Mouse (Mus musculus) neutrophil, adult 5-6 weeks (primary cell): Measurements from ENCODE around the gene Gm10487. TPM values are rescaled to one million over a fixed set of nuclear protein-coding genes. Genes with fewer than 3 reads are reported as not detected.
"Not testable (repeated sequence)": the region's sequence is repeated elsewhere in the genome, so short reads cannot be mapped to it uniquely, and the experiment has no call there.

Experiments
- ATAC-seq: fragments of 151-379, 151-347 bp; 2 replicates; pipeline ENCODE4 v1.8.0; 2017; ENCODE audit warnings: mild to moderate bottlenecking, moderate TSS enrichment; ENCODE audit not compliant: insufficient number of reproducible peaks, poor library complexity, low FRiP score, severe bottlenecking; ENCODE audit errors: extremely low read depth
- total RNA-seq: library from RNA; stranded (forward); fragments of 200-1000 nt; gene quantifications from 2 replicates; pipeline ENCODE4 v1.2.3, GENCODE M21; 2017

Gm10487 gene
- not detected in 2 replicates for total RNA-seq

DNA sequence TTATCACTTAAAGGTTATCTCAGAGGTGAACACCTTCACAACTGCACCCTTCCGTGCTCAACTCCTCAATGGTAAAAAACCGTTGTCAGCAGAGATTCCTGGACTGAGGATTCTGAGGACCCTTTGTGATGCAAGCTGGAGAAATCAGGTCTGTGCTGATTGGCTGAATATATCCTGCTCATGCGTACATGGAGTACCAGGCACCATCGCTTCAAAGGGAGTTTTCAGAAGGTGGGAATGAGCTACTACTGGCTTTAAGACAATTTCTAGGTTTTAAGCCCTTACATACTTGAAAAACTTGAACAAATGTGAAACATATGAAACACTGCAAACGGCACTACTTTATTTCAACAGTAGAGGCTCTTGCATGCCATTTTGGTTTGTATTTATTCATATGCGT is at the start of gene Gm10487:
TSS of gene Gm10487 (minus strand) at position 101 of the 400 bp plus-strand sequence.
- not testable (repeated sequence) for ATAC-seq
